Mouse (Mus musculus) G1E (cell line): ENCODE measurements around the gene Slc10a7.

Experiments used
- CTCF ChIP-seq: IDR thresholded peaks from 2 replicates; pipeline ENCODE4 v1.5.1; 2012; ENCODE audit warnings: low read depth, low read length, inconsistent platforms, mixed read lengths
- GATA1 ChIP-seq: IDR thresholded peaks from 2 replicates; pipeline ENCODE4 v1.6.1; 2012; ENCODE audit warnings: borderline replicate concordance, low read length, inconsistent platforms, mixed read lengths
- GATA2 ChIP-seq: IDR thresholded peaks from 2 replicates; pipeline ENCODE4 v1.6.1; 2012; ENCODE audit warnings: low read depth, low read length, inconsistent platforms, borderline replicate concordance
- POLR2AphosphoS5 ChIP-seq: IDR thresholded peaks from 2 replicates; pipeline ENCODE4 v1.6.1; 2012; ENCODE audit warnings: low read depth, low read length, inconsistent platforms; ENCODE audit not compliant: insufficient replicate concordance

DNA sequence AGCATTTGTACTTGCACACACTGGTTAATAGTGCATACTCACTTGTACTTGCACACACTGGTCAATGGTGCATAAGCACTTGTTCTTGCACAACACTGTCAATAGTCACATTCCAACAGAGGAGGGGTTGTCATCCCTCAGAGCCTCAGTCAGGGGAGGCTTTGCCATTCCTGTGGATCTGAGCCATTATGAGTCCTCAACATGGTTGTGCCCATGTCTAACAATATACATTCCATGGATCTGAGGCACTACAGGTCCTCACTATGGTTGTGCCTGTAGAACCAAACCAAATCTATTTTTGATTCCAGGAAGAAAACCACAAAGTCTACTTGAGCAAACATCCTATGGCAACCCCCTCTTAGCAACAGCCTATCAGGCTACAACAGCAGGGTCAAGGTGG, 250.0 kb downstream of the Slc10a7 start:
- TF ChIP-seq CTCF (no peak), GATA2 (no peak), POLR2AphosphoS5 (no peak), GATA1 (no peak)
